Mouse (Mus musculus) lung, postnatal 36 days (tissue): ENCODE data around the gene Commd1.

Experiments
- DNase-seq: peaks from one replicate; pipeline ENCODE4 v3.0.0; 2022; ENCODE audit warnings: mixed read lengths

Commd1 gene

GRCm38 (mm10) chr11:22857705-22858440 lies 124.3 kb downstream of the Commd1 start:
- DNase-seq: peak; percentile 47

GRCm38 (mm10) chr11:22857106-22857704 lies 125.0 kb downstream of the Commd1 start:
- DNase-seq: no peak

- DNase-seq: no peak
These were observed 125.7 kb downstream of the Commd1 start for GRCm38 (mm10) chr11:22856371-22856965.

- DNase-seq: no peak
These were observed 127.6 kb downstream of the Commd1 start for GRCm38 (mm10) chr11:22854571-22854970.

- no peak for DNase-seq
These were observed 128.6 kb downstream of the Commd1 start for GRCm38 (mm10) chr11:22853477-22854157.

GRCm38 (mm10) chr11:22852510-22852909 lies 129.7 kb downstream of the Commd1 start:
- DNase-seq: no peak

- DNase-seq: peak; percentile 51
These were observed 130.8 kb downstream of the Commd1 start for GRCm38 (mm10) chr11:22851416-22851815.

GRCm38 (mm10) chr11:22850077-22850476 lies 132.1 kb downstream of the Commd1 start:
- peak; percentile 53 for DNase-seq

GRCm38 (mm10) chr11:22848649-22849195 lies 133.5 kb downstream of the Commd1 start:
- DNase-seq: no peak

- peak; percentile 79 for DNase-seq
These were observed 134.2 kb downstream of the Commd1 start for GRCm38 (mm10) chr11:22847732-22848648.

- no peak for DNase-seq
These were observed 135.0 kb downstream of the Commd1 start for GRCm38 (mm10) chr11:22846960-22847731.
